Mouse (Mus musculus): ENCODE data around the gene Tbx1.

Tbx1 gene

DNA sequence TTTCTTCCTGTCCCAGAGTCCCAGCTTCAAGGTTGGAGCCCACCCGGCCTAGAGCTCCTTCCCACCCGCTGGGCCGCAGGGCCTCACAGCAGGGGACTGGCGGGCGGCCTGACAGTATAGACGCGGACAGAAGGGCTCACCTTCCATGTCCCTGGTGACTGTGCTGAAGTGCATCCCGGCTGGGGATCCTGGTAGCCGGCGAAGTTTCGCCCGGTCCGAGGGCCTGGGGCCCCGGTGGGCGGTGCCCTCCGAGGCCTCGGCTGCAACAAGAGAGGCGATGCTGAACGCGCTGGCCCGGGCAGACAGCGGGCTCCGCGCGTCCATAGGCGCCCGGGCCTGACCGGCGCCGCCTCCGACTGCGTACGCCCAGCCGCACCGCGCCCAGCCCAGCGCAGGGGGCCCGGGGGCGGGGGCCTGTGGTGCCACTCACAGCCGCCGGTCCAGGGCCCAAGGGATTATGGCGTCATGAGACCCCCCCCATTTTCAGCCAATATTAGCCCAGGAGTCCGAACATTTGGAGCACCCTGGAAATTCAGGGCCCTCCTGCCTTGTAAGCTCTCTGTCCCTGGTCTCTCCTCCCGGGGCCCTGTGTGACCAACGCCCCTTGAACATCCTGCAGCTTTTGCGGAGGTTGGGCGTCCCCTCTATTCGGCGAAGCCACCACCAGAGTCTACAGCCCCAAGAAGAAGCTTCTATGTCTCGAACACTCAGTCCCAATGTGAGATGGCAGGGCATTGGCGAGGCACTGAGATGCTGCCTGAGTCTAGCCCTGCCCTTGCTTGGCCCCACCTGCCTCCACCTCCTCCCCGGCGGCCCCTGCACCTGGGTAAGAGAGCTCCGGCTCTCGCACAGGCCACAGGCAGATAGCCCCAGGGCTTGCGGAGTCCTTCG, 2.4 kb downstream of the Tbx1 start:
- no peak for DNase-seq (ENCODE audit: low read depth)

DNA sequence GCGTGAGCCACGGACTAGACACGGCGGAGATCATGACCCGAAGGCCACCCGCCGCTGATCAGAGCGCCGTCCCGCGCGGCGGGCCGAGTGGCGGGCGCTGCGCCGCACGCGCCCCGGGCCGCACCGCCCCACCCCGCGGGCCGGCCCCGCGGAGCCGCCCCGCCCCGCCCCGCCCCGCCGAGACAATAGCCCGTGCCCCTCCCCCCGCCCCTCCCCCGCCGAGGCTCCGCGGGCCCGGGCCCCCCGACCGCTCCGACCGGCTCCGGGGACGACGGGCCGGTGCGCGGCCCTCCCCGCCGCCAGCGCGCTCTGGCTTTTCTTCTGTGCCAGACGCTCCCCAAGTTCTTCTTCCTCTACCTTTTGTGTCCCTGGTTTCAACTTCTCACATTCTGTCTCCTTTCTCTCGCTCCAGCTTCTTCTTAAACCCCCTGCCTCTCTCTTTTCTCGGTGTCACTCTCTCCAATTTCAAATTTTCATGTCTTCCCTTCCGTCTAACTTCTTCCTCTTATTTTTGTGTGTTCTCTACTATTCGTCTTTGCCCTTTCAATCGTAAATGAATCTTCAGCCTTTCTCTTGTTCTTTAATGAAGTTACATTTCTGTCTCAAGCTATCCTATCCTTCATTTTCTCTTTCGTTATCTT, 3.4 kb downstream of the Tbx1 start:
- no peak for DNase-seq (ENCODE audit: low read depth)

DNA sequence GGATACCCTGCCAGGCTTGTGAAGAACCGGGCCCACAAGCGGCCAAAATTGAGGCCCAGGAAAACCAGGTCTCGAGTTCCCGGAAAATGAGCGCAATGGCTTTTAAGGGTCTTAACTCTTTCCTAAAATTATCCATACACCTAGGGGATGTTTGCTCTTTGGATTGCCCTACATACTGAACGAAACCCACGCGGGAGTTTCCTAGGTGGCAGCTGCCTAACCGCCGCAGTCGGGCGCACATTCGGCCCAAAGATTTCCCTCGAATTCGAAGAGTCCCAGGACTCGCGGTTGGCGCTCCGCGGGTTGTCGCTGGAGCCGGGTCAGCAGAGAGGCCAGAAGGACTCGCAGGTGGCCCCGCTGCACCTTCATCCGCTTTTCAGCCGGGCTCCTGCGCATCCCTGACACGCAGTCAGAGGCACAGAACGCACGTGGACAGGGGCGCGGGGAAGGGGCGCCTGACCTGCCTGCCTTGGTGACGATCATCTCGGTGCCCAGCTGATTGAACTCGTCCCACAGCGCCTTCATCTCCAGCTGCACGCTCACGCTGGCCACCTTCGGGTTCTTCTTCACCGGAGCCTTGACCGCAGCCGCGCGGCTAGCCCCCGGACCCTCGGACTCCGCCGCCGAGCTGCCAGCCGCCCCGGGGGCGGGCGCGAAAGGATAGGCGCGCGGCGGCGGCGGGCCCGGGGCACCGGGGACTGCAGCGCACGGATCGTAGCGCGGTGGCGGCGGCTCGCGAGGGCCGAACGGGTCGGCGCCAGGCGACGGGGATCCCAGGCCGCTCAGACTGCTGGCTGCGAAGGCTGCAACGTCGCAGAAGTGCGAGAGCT, 4.2 kb downstream of the Tbx1 start:
- DNase-seq (ENCODE audit: low read depth) = no peak

DNA sequence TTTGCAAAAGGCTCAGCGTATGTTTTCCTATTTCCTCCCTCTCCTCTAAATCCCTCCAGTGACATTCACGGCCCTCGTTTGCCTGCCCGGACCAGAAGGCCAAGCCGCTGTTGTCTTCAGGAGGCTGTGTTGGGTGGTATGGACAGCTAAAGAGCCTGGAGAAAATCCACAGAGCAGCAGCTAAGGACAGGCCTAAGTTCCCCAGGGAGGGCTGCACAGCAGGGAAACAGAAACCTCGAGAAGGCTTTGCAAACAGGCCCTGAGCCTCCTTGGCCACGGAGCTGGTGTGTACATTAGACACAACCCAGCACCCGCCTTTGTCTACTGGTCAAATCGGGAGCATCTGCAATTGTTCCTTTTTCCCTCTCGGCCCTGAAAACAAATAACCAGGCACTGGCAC, 4.8 kb downstream of the Tbx1 start:
- no peak for DNase-seq (ENCODE audit: low read depth)

GRCm38 (mm10) chr16:18584901-18585510, 5.5 kb downstream of the Tbx1 start:
- no peak for DNase-seq (ENCODE audit: low read depth)

- DNase-seq (ENCODE audit: low read depth) = no peak
Measured at GRCm38 (mm10) chr16:18583673-18584357, 6.7 kb downstream of the Tbx1 start.

DNA sequence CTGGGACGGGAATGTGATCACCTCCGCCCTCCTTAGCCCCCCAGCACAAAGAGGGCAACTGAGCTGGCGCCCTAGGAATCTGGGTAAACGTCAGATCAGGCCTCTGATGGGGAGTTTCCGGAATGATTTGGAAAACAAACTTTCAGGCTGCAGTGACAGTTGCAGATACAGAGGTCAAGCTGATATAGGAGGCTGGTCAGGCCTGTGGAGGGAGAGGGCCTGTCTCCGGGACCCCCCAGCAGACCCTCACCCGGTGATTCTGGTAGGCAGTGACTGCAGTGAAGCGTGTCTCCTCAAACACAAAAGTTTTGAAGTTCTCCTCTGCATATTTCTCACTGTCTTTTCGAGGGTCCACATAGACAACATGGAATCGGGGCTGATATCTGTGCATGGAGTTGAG, 7.3 kb downstream of the Tbx1 start:
- no peak for DNase-seq (ENCODE audit: low read depth)

GRCm38 (mm10) chr16:18582426-18583148, 7.9 kb downstream of the Tbx1 start:
- DNase-seq (ENCODE audit: low read depth) = no peak

DNA sequence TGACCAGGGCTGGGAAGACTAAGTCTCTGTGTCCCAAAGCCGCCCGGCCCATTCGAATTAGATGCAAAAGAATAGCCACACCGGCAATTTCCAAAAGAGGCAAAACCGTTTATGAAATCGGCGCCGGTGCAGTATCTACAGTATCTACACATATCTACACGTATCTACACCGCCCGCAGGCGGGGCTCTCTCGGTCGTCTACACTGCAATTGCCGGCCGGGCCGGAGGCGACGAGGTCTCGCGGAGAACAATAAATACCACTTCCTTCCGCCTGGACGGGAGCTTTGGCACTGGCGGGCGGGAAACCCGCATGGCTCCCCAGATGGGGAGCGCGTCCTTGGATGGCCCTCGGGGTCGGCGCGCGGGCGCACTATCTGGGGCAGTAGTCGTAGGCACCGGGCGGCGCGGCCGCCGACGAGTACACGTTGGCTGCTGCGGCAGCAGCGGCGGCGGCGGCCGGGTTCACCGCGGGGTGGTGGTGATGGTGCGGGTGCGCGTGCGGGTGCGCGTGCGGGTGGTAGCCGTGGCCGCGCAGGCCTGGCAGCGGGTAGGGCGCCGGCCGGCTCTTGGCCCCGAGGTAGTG, 8.8 kb downstream of the Tbx1 start:
- no peak for DNase-seq (ENCODE audit: low read depth)

DNA sequence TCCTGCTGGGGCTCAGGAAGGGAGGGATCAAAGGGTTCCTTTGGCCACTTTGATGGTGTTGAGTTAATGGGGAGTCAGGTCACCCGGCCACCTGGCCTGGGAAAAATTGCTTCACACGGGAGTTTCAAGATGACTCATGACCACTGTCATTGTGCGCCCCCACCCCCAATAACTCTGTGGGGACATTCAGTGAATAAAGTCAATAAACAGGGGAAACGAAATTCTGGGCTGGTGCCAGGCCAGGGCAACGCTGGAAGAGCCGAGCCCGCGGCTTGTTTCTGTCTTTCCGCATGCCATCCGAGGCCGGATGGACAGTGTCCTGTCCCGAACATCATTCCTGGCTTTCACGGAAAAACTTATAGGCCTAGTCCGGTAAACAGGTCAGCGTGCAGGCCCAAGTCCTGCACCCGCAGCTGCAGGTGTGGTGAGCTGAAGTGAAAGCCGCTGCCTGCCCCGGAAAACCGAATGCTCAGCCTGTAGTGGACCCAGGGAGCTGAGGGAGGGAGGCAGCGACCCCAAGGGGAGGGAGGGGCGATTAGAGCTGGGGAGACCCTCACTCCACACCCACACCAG, 9.3 kb downstream of the Tbx1 start:
- no peak for DNase-seq (ENCODE audit: low read depth)

- no peak for DNase-seq (ENCODE audit: low read depth)
Measured at GRCm38 (mm10) chr16:18580389-18580788, 10.1 kb downstream of the Tbx1 start.

- no peak for DNase-seq (ENCODE audit: low read depth)
Measured at GRCm38 (mm10) chr16:18577599-18578160, 12.8 kb downstream of the Tbx1 start.

DNA sequence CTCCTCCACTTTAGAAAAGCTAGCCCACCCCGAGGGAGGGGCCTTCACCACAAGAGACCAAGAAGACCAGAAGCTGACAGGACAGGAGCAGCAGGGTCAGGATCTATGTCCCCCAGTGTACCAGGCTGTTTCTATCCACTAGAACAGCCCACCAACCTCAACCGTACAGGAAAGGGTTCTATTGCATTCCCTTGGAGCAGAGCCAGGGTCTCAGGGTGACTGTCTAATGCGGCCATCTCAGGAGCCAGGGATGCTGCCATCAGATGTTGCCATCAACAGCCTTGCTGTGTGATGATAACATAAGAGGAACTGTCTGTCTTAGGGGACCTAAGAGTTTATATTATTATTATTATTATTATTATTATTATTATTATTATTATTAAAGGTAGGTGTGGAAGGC, 13.4 kb downstream of the Tbx1 start:
- DNase-seq (ENCODE audit: low read depth) = no peak

GRCm38 (mm10) chr16:18574196-18574595, 16.3 kb downstream of the Tbx1 start:
- no peak for DNase-seq (ENCODE audit: low read depth)

DNA sequence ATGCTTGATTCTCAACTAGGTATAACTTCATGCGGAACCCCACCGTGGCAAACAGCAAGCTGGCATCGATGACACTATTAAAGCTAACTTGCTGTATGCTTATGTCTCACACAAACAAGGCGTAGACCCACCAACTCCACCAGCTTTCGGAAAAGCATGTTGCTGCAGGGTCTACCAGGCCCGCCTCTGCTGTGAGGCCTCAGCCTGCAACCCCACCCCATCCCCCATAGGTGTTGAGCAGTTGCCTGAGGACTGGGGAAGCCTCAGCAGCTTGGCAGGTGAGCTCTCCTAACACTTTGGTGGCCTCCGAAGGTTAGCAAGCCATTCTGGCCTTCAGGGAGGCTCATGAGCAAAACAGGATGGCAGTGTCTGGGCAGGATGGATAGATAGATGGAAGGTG, 21.9 kb downstream of the Tbx1 start:
- DNase-seq (ENCODE audit: low read depth) = no peak

GRCm38 (mm10) chr16:18564472-18564871, 26.0 kb downstream of the Tbx1 start:
- no peak for DNase-seq (ENCODE audit: low read depth)

- DNase-seq (ENCODE audit: low read depth) = no peak
Measured at GRCm38 (mm10) chr16:18556461-18556860, 34.0 kb downstream of the Tbx1 start.

GRCm38 (mm10) chr16:18555235-18555935, 35.1 kb downstream of the Tbx1 start:
- no peak for DNase-seq (ENCODE audit: low read depth)

DNA sequence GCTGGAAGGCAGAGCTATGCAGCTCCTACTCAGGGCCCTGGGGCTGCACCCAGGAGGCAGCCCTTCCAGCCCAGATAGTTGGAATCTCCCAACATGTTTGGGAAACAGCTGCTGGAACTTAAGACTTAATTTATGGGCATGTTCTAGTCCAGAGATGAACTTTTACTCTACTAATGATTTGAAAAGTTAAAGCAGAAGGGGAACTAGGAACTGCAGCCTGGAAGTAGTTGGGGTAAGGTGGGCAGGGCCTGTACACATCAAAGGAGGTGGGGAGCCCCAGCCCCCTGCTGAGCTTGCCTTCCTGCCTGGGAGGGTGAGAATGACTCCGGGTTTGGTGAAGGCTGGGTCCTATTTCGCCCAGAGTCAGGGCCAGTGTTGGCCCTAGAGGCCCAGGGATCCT, 35.8 kb downstream of the Tbx1 start:
- DNase-seq (ENCODE audit: low read depth) = no peak
